Mouse (Mus musculus) midbrain, embryonic 10.5 days (tissue): ENCODE data around the gene Gm11172. TPM values are rescaled to one million over a fixed set of nuclear protein-coding genes. Genes with fewer than 3 reads are reported as not detected.

Experiments
- DNase-seq: peaks from one replicate; pipeline ENCODE4 v3.0.0-alpha.2; 2017; ENCODE audit warnings: low spot score
- H3K27ac ChIP-seq: fragments of 300-500 bp; sonication (generic); replicated peaks from 2 replicates; pipeline ENCODE4 v1.5.1; 2016; ENCODE audit warnings: mild to moderate bottlenecking
- H3K27me3 ChIP-seq: fragments of 300-500 bp; sonication (generic); 2 replicates; pipeline ENCODE4 v1.6.1; 2016; ENCODE audit warnings: low read depth, mild to moderate bottlenecking; ENCODE audit not compliant: poor library complexity, severe bottlenecking
- H3K36me3 ChIP-seq: fragments of 300-500 bp; sonication (generic); 2 replicates; pipeline ENCODE4 v1.6.1; 2016; ENCODE audit warnings: mild to moderate bottlenecking, moderate library complexity
- H3K4me1 ChIP-seq: fragments of 300-500 bp; sonication (generic); 2 replicates; pipeline ENCODE4 v1.6.1; 2016
- H3K4me3 ChIP-seq: fragments of 300-500 bp; sonication (generic); 2 replicates; pipeline ENCODE4 v1.5.1; 2016; ENCODE audit warnings: mild to moderate bottlenecking, moderate library complexity
- H3K9me3 ChIP-seq: fragments of 300-500 bp; sonication (generic); replicated peaks from 2 replicates; pipeline ENCODE4 v1.6.1; 2016; ENCODE audit warnings: mild to moderate bottlenecking
- WGBS: fragments of 180-500 bp; shearing (Covaris S2); methylation state at CpG from one replicate; pipeline ENCODE4 v1.1.7; 2016; 5-methylcytosine and 5-hydroxymethylcytosine counted together
- polyA plus RNA-seq: library from polyadenylated mRNA; unstranded; fragments of >200 nt; fragmentation: Nextera tagmentation; extraction: Ambion mirVana; gene quantifications from 2 replicates; pipeline ENCODE4 v1.2.1, GENCODE M21; 2016

The Gm11172 gene
- polyA plus RNA-seq: not detected in 2 replicates

DNA sequence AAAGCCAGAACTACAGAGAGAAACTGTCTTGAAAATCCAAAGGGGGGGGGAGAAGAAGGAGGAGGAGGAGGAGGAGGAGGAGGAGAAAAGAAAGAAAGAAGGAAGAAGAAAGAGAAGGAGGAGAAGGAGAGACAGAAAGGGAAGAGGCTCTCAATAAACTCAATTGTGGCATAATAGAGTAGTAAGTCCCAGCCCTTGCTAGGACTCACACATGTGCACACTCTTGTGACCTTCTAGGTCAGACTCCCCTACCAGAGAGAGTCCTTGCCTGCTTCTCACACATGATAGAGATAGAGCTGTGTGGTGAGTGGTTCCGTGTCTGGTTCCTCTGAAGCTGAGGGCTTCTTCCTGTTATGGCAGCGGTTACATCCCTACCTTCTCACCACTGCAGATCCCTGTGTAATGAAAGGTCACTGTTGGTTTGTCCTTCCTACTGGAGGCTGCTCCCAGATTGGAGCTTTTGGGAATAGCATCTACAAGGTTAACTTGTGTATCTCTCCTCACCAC is at the start of gene Gm11172:
Gm11172 (plus strand) TSS at position 51 of the 507 bp plus-strand sequence.
- no peak within 1 kb of the TSS for H3K27ac ChIP-seq
- no peaks in the 10 kb centered on the region for H3K9me3 ChIP-seq
- no peak for DNase-seq

DNA sequence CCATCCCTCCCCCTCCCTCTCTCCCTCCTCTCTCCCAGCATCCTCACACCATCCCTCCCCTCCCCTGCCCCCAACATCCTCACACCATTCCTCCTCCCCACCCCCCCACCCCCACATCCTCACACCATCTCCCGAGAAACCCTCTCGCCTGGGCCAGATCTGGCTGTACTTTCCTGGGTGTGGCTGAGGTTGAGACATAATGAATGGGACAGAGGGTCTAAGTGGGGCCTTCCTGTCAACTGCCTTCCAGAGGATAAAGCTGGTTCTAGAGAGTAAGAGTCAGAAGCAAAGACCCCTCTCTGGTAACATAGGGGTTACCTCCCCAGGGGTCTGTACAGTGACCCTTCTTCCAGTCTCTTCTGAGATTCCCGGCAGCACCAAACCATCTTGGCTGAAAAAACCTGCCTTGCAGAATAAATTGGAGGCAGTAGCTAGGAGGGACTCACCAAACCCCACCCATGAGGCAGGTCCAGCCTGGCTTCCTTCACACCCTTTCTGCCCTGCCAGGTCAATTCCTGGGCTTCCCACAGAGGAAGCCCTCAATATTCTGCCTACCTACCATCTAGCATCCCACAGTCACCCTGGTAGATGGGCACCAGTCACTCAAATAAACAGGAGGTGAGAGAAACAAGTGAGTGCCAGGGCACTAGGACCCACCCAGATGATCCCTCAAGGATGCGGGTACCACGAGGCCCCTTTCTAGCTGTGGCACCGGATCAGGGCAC is 49.0 kb upstream of the Gm11172 start:
- no peaks in the 10 kb centered on the region for H3K27me3 ChIP-seq
- no peak overlapping the region for H3K4me3 ChIP-seq
- DNase-seq: no peak
- H3K36me3 ChIP-seq: no peaks in the 10 kb centered on the region
- 73% methylated on average over 6 of the region's 6 CpGs for WGBS
- H3K27ac ChIP-seq: no peak overlapping the region
- no peaks in the 10 kb centered on the region for H3K9me3 ChIP-seq
- peaks cover 6% of the 10 kb centered on the region; the same call in 1 of the 2 replicates for H3K4me1 ChIP-seq

More for the DNA sequence above, at the start of gene Gm11172:
- H3K4me1 ChIP-seq: no peaks in the 10 kb centered on the region
- H3K4me3 ChIP-seq: no peak within 1 kb of the TSS
- H3K36me3 ChIP-seq: no peaks in the 10 kb centered on the region
- 93% methylated on average over 2 of the region's 2 CpGs for WGBS
- H3K27me3 ChIP-seq: no peaks in the 10 kb centered on the region

DNA sequence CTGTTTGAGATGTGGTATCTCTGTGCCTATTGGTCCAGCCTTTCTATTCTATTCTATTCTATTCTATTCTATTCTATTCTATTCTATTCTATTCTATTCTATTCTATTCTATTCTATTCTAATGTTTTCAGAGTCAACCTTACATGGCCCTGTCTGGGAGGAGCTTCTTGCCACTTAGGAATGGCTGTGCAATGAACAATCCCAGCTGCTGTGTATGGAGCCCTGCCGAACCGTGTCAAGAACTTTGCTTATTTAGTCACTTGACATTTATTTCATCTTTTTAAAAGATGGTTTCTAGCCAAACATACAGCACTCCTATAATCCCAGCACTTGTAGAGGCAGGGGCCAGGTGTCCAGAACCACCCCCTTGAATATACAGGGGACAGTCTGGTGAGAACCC is 48.4 kb upstream of the Gm11172 start:
- Histone ChIP-seq H3K4me1 (peaks cover 6% of the 10 kb centered on the region; the same call in 1 of the 2 replicates), H3K9me3 (no peaks in the 10 kb centered on the region), H3K4me3 (no peak overlapping the region), H3K36me3 (no peaks in the 10 kb centered on the region), H3K27ac (no peak overlapping the region), H3K27me3 (no peaks in the 10 kb centered on the region)
- WGBS: 73% methylated on average over 2 of the region's 2 CpGs
- no peak for DNase-seq

DNA sequence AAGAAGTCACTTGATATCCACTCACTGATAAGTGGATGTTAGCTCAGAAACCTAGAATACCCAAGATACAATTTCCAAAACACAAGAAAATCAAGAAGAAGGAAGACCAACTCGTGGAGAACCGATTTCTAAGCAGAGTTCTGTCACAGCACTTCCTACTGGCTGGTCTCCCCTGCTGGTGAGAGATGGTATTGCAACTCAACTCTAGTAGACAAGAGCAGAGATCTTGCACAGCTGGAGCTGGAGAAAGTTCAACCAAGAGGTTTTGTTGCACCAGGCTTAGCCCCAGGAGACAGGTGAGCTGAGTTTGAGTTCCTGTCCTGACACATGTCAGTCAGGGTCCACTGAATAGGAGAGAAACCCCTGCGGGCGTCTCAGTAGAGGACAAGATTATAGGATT is 45.6 kb upstream of the Gm11172 start:
- DNase-seq: peak; percentile 60
- Histone ChIP-seq H3K27ac (no peak overlapping the region), H3K9me3 (no peaks in the 10 kb centered on the region), H3K4me1 (0 out of 2 replicates have a peak, but pooled peaks cover 5% of the 10 kb centered on the region), H3K36me3 (no peaks in the 10 kb centered on the region), H3K4me3 (no peak overlapping the region), H3K27me3 (peaks cover 5% of the 10 kb centered on the region)
- WGBS: 46% methylated on average over 4 of the region's 4 CpGs

DNA sequence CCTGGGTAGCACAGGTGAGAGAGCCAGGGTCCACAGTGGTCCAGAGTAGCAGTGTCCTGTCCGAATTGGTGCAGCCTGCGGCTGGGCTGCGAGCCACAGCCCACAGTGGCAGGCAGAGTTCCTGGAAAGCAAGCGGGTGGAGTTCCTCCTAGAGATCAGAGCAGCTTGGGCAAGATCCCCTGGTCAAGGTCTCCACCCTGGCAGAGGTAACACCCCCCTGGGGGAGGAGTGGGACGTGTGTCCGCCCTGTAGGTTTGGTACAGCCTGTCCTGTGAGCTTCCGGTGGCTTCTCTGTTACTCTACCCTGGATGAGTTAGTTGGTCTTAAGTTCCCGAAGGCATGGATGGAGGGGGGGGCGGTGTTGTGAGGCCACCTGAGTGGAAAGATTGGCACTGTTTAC is 43.9 kb upstream of the Gm11172 start:
- no peak overlapping the region for H3K27ac ChIP-seq
- WGBS: 70% methylated on average over 9 of the region's 9 CpGs
- no peaks in the 10 kb centered on the region for H3K9me3 ChIP-seq
- DNase-seq: no peak
- no peaks in the 10 kb centered on the region for H3K36me3 ChIP-seq
- H3K4me3 ChIP-seq: no peak overlapping the region
- peaks cover 5% of the 10 kb centered on the region for H3K27me3 ChIP-seq
- 0 out of 2 replicates have a peak, but pooled peaks cover 5% of the 10 kb centered on the region for H3K4me1 ChIP-seq

DNA sequence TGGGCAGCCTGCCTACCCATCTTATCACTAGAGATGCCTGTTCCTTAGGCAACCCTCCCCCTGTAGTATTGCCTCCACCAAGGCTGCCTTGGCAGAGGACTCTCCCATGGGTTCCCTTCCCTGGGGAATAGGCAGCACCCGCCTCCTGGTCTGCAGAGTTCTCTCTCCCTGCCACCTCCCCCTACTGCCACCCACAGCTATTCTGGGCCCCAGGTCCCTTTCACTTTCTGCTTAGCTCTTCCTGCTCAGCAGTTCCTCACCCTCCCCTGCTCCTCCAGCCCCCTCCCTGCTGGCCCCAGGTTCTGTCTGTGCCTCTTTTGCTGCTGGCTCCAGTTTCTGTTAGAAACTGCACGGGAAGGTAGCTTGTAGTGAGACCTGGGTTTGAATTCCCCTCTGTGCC is 43.1 kb upstream of the Gm11172 start:
- DNase-seq: no peak
- Histone ChIP-seq H3K27ac (no peak overlapping the region), H3K27me3 (peaks cover 5% of the 10 kb centered on the region), H3K4me3 (no peak overlapping the region), H3K9me3 (no peaks in the 10 kb centered on the region), H3K4me1 (0 out of 2 replicates have a peak, but pooled peaks cover 5% of the 10 kb centered on the region), H3K36me3 (no peaks in the 10 kb centered on the region)
- WGBS: 43% methylated on average over 2 of the region's 2 CpGs

DNA sequence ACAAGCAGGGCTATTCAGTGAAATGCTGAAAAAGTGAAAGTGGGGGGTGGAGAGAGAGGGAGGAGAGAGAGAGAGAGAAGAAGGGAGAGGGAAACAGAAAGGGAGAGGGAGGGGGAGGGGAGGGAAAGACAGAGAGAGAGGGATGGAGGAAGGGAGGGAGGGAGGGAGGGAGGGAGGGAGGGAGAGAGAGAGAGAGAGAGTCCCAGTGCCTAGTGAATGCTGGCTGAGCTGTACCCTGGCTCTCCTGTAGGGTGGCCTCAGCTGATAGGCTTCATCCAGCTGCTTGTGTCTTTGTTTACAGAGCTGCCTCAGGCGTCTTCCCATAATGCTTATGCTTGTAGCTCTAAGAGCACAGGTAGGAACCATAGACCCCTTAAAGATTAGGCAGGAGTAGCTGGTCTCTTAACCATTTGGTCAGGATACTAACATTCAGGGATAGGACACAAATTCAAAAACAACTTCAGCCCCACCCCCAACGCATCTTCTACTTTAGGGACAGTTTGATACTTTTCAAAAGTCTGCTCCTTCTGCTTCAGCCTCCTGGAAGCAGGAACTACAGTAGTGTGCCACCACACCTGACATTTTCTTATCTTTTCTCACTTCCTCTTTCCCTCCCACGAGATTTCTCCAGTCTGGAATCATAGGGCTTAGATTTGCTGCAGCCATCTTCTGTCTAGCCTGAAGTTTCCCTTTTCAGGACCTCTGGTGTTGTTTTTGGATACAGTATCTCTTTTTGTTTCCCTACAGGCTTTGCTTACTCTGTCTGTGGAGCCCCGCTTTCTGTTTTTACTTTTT is 42.0 kb upstream of the Gm11172 start:
- DNase-seq: no peak

DNA sequence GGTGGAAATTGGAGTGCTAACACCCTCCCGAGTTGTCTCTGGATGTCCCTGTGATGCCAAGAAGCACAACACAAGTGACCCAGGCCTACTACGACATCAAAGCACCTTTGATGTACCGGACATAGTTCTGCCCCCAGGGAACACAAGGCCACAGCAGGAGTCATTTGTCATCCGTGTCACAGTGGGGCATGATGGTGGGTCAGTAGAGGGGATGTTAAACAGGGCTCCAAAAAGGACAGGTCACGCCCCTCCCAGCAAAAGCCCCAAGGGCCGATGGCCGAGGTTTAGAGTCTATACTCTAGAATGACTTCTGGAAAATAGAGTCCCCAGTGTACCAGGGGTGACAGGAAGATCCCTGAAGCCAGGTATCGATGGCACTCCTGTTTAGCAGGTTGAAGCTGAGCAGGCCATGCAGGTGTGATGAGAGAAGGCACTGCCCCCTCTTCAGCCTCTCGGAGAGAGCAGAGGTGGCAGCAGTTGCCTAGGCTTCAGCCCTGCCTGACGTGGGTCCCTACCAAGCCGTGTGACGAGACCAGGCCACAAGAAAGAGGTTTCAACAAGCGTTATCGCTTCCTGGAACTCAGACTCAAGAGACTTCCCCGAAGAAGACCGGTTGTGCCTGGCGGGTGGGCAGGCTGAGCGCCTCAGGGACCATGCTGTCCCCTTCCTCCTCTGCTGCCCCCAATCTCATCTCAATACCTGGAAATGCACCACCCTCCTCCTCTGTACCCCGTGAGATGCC is 40.8 kb upstream of the Gm11172 start:
- Histone ChIP-seq H3K4me3 (no peak overlapping the region), H3K4me1 (peaks cover 12% of the 10 kb centered on the region; the same call in 1 of the 2 replicates), H3K27ac (no peak overlapping the region), H3K36me3 (no peaks in the 10 kb centered on the region), H3K27me3 (peaks cover 5% of the 10 kb centered on the region), H3K9me3 (no peaks in the 10 kb centered on the region)
- no peak for DNase-seq
- whole genome bisulfite sequencing: 72% methylated on average over 19 of the region's 19 CpGs

More for the DNA sequence above, 42.0 kb upstream of the Gm11172 start:
- Histone ChIP-seq H3K4me1 (0 out of 2 replicates have a peak, but pooled peaks cover 5% of the 10 kb centered on the region), H3K27ac (no peak overlapping the region), H3K27me3 (peaks cover 5% of the 10 kb centered on the region), H3K9me3 (no peaks in the 10 kb centered on the region), H3K4me3 (no peak overlapping the region), H3K36me3 (no peaks in the 10 kb centered on the region)
- 57% methylated on average over 4 of the region's 4 CpGs for WGBS

DNA sequence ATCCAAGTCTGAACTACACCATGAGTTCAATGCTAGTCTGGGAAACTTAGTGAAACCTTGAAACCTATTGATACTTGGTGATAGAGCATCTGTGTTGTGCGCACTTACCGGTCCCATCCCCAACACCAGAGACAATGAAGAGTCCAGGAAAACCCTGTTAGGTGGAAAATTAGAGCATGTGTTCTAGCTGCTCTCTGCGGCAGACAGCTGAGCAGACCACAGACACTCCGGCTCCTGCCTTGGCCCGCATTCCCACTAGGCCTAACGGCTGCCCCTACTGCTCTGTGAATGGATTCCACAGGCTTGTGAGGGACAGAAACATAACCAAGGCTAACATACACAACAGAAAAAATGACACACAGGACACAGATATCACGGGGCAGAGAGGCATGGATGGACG is 39.2 kb upstream of the Gm11172 start:
- WGBS: 90% methylated on average over 8 of the region's 8 CpGs
- H3K27ac ChIP-seq: no peak overlapping the region
- H3K4me1 ChIP-seq: peaks cover 17% of the 10 kb centered on the region
- DNase-seq: no peak
- no peaks in the 10 kb centered on the region for H3K36me3 ChIP-seq
- peaks cover 5% of the 10 kb centered on the region for H3K27me3 ChIP-seq
- no peaks in the 10 kb centered on the region for H3K9me3 ChIP-seq
- H3K4me3 ChIP-seq: no peak overlapping the region

DNA sequence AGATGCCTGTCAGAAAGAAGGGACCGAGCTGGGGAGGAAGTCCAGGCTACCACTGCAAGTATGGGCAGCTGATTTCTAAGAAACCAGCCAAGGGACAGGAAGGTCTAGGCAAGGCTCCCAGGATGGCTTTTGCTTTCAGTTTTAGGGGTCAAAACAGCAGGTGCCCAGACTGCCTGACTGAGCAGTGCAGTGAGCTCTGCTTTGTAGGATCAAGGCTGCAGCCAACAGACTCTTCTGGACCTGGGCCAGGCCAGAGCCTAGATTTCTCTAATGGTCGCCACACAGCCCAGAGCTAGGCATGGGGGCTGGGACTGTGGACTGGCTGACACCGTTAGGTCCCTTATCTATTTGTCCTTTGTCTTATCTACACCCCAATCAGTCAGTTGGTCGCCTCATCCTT is 38.0 kb upstream of the Gm11172 start:
- WGBS: 69% methylated on average over 4 of the region's 4 CpGs
- DNase-seq: no peak
- Histone ChIP-seq H3K36me3 (no peaks in the 10 kb centered on the region), H3K27ac (no peak overlapping the region), H3K4me1 (peaks cover 17% of the 10 kb centered on the region), H3K4me3 (no peak overlapping the region), H3K27me3 (peaks cover 1% of the 10 kb centered on the region), H3K9me3 (no peaks in the 10 kb centered on the region)

DNA sequence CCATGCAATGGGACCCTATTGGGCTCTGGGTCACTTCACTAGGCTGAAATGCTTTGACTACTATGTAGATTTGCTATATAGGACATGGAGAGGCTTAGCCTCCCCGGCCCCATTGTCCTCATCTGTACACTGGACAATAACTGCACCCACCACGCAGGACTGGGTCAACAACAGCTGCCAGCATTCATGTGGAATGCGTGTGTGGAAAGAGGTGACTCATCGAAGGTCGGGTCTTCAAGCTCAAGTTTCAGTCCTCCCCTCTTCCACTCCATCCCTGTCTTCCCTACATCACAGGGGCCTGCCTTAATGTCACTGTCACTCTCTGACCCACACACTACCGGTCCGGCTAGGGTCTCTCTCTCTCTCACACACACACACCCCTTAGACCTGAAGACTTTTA is 36.4 kb upstream of the Gm11172 start:
- Histone ChIP-seq H3K9me3 (no peaks in the 10 kb centered on the region), H3K27ac (no peak overlapping the region), H3K36me3 (no peaks in the 10 kb centered on the region), H3K27me3 (no peaks in the 10 kb centered on the region), H3K4me3 (no peak overlapping the region), H3K4me1 (peaks cover 12% of the 10 kb centered on the region)
- no peak for DNase-seq
- 77% methylated on average over 7 of the region's 7 CpGs for WGBS

DNA sequence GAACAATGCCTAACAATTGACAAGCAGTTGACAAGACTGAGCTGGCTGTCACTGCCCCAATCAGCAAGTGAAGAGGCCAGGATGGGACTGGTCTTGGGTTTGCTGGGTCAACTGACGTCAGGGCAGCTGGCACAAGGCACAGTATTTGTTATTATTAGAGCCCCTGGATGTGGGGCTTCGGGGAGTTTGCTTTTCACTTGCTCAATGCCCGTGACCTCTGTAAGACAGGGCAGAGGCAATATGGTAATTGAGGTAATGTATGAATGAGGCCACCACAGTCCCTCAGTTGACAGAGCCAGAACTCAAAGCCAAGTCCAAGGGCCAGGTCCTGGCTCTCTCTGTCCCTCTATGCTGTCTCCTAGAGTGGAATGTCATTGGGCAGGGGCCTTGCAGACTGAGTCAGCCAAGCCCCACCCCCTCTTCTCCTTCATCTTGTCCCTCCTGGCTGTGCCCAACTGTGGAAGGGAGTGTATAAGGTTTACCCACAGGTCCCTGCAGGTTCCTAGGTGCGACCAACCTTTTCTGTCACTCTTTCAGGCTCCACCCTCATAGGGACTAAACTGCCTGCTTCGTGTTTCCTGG is 35.0 kb upstream of the Gm11172 start:
- H3K4me1 ChIP-seq: peaks cover 22% of the 10 kb centered on the region
- no peaks in the 10 kb centered on the region for H3K9me3 ChIP-seq
- no peak for DNase-seq
- no peak overlapping the region for H3K27ac ChIP-seq
- 72% methylated on average over 5 of the region's 5 CpGs for whole genome bisulfite sequencing
- H3K36me3 ChIP-seq: no peaks in the 10 kb centered on the region
- H3K4me3 ChIP-seq: no peak overlapping the region
- peaks cover 5% of the 10 kb centered on the region for H3K27me3 ChIP-seq
